ENCODE assay signal across 33 mouse cellular contexts in the genomic region with DNA sequence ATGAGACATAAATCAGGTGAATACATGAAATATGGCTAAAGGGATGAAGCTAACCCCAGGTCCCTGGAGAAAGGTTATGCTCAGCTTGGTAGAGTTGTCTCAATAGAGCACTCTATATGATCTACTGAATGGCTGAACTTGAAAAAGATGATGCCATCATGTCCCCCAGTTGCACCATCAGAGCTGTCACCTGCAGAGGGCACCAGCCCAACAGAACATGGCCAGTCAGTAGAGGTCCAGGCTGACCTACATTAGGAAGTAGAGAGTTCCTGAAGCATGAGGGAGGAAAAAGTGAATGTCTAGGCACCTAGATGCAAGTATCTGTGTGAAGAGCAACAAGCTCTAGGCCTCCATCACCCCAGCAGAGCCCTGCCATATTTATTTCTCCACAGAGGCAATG.
DNase-seq lines count a peak whose midpoint lies in the region; ATAC-seq and TF ChIP-seq lines count a peak whose summit lies in the region.
"Had no signal": no experiment of that assay in that cellular context is flagged by ENCODE, and none has a peak within 500 bp of the region (broad histone marks: within the 10 kb centered on the region; RNA-seq: fewer than 3 reads in every experiment).

No protein-coding gene starts in this region.

- H3K4me3 ChIP-seq in cerebellum, adult 2 months (replicated peaks; ENCODE audit: insufficient read depth, low read depth, low read length) = no peak overlapping the region
- H3K4me3 ChIP-seq in liver, postnatal 0 days (ENCODE audit: low read depth, low read length) = no peak overlapping the region
- H3K4me3 ChIP-seq: embryonic facial prominence, embryonic 10.5 days; embryonic facial prominence, embryonic 15.5 days; forebrain, embryonic 13.5 days; hindbrain, embryonic 13.5 days; left cerebral cortex, adult 2 months; limb, embryonic 12.5 days; stomach, embryonic 15.5 days had no signal

- H3K36me3 ChIP-seq in liver, postnatal 0 days (replicated peaks; ENCODE audit: insufficient read depth, low read length) = no peaks in the 10 kb centered on the region
- H3K36me3 ChIP-seq: embryonic facial prominence, embryonic 10.5 days; embryonic facial prominence, embryonic 15.5 days; limb, embryonic 12.5 days; stomach, embryonic 15.5 days had no signal

- no peak overlapping the region for H3K4me2 ChIP-seq in liver, postnatal 0 days (ENCODE audit: low read depth, low read length)
- H3K4me2 ChIP-seq: embryonic facial prominence, embryonic 15.5 days; forebrain, embryonic 13.5 days; heart, embryonic 11.5 days; hindbrain, embryonic 13.5 days; limb, embryonic 12.5 days; liver, embryonic 11.5 days; stomach, embryonic 15.5 days had no signal

- peak; percentile 40; the same call in 1 of the 2 replicates for TF ChIP-seq CTCF in cerebellum, adult 2 months (IDR thresholded peaks at IDR 0.05; ENCODE audit: borderline replicate concordance, insufficient read depth, low read depth, low read length)
- TF ChIP-seq CTCF in liver, postnatal 0 days (IDR thresholded peaks at IDR 0.05; ENCODE audit: low read depth) = 0 out of 2 replicates have a peak, but pooled peaks have one; percentile 3

- TF ChIP-seq EP300 in liver, postnatal 0 days (IDR thresholded peaks at IDR 0.05; ENCODE audit: low read depth) = no peak

- H3K27me3 ChIP-seq in cerebellum, adult 2 months (ENCODE audit: control insufficient read depth, insufficient read depth, low read length) = no peaks in the 10 kb centered on the region
- no peaks in the 10 kb centered on the region for H3K27me3 ChIP-seq in liver, postnatal 0 days (ENCODE audit: insufficient read depth, low read length)
- H3K27me3 ChIP-seq: embryonic facial prominence, embryonic 15.5 days; forebrain, embryonic 13.5 days; hindbrain, embryonic 13.5 days; limb, embryonic 12.5 days; stomach, embryonic 15.5 days had no signal

- H3K27ac ChIP-seq in cerebellum, adult 2 months (ENCODE audit: insufficient read depth, low read length) = no peak overlapping the region
- H3K27ac ChIP-seq in liver, postnatal 0 days (ENCODE audit: low read depth) = no peak overlapping the region
- H3K27ac ChIP-seq: embryonic facial prominence, embryonic 10.5 days; embryonic facial prominence, embryonic 15.5 days; forebrain, embryonic 13.5 days; hindbrain, embryonic 13.5 days; left cerebral cortex, adult 2 months; limb, embryonic 12.5 days; macrophage; stomach, embryonic 15.5 days had no signal

- no peak for TF ChIP-seq POLR2A in cerebellum, adult 2 months (IDR thresholded peaks at IDR 0.05; ENCODE audit: borderline replicate concordance, insufficient read depth, low read length)

- no peaks in the 10 kb centered on the region for H3K4me1 ChIP-seq in cerebellum, adult 2 months (ENCODE audit: control insufficient read depth, insufficient read depth, low read length)
- no peaks in the 10 kb centered on the region for H3K4me1 ChIP-seq in liver, postnatal 0 days (ENCODE audit: insufficient read depth)
- H3K4me1 ChIP-seq: embryonic facial prominence, embryonic 10.5 days; embryonic facial prominence, embryonic 15.5 days; hindbrain, embryonic 13.5 days; limb, embryonic 12.5 days; stomach, embryonic 15.5 days had no signal

- no peak for ATAC-seq in liver, postnatal 0 days
- ATAC-seq: activated CD4-positive, CD25-positive, alpha-beta regulatory T cell, adult 4 months; forebrain, embryonic 13.5 days; intestine, postnatal 0 days; lung, postnatal 0 days had no signal

- H3K9ac ChIP-seq in liver, postnatal 0 days (replicated peaks) = no peak overlapping the region
- H3K9ac ChIP-seq: embryonic facial prominence, embryonic 15.5 days; forebrain, embryonic 13.5 days; hindbrain, embryonic 13.5 days; limb, embryonic 12.5 days; stomach, embryonic 15.5 days had no signal

- H3K9me3 ChIP-seq in liver, postnatal 0 days (ENCODE audit: low read length) = no peaks in the 10 kb centered on the region
- H3K9me3 ChIP-seq: embryonic facial prominence, embryonic 10.5 days; embryonic facial prominence, embryonic 15.5 days; forebrain, embryonic 13.5 days; hindbrain, embryonic 13.5 days; limb, embryonic 12.5 days; stomach, embryonic 15.5 days had no signal

- no peak for DNase-seq in cerebellum, adult 2 months
- DNase-seq in cerebellum, adult 9-10 months = no peak
- DNase-seq in liver, postnatal 0 days = no peak
- DNase-seq in liver (no peak), 416B (ENCODE audit: low read depth) (peak; percentile 5)
- peak; percentile 59 for DNase-seq in brain, adult 2 months (ENCODE audit: low read depth, low spot score)
- DNase-seq in gastrocnemius, adult 18-20 months (ENCODE audit: low spot score) = no peak
- no peak for DNase-seq in frontal cortex, postnatal 14 days (ENCODE audit: low spot score in 2 of 2)
- DNase-seq: adrenal gland, adult 2 months; adrenal gland, postnatal 36 days; cerebellum, adult 11 months; cerebellum, postnatal 14 days; gastrocnemius, postnatal 25 days; heart, adult 18-20 months; heart, postnatal 36 days; kidney, adult 9 months; kidney, postnatal 14 days; midbrain, embryonic 14.5 days; right cerebral cortex, postnatal 14 days; thymus, postnatal 14 days had no signal

Comparison
In these comparisons a context has a peak if more than half of its experiments do, and no peak if none do; other contexts are left out.
1. DNase-seq: peak in 416B (single experiment) and brain, adult 2 months (single experiment); none in cerebellum, adult 2 months (0 of 2), cerebellum, adult 9-10 months (single experiment), liver, postnatal 0 days (single experiment), liver (single experiment), gastrocnemius, adult 18-20 months (single experiment) and frontal cortex, postnatal 14 days (0 of 2).